ENCODE assay signal across 9 mouse cellular contexts in the genomic region with DNA sequence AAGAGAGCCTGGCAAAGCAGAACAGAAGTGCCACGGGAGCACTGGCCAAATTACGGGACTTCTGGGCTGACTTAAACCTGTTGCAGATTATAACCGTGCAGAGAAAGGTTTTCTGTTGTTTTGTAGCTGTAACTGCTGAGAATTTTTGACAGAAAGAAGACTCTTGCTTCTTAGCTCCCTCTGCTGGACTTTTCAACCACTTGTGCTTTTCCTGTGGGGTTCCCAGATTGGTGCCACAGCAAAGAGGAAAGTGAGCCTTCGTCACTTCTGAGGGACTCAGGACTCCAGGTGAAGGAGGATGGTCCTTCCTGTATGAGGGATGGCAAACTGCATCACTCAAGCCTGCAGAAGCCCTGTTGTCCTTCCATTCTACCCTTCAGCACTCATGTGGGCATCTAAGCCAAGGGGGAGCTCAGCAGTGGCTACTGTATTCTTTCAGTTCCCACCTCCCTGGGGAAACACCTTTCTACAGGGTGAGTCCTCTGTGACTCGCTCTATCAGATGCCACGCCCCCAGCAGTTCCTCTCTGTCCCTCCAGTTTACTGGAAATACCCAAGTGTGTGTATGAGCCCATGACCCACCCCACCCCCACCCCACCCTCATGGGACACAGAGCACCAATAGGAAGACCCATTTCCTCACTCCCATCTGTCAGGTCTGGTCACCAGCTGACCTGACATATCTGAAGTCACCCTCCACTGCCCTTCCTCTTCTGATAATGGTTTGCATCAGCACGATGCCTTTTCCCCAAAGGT. TPM values are rescaled to one million over a fixed set of nuclear protein-coding genes. Genes with fewer than 3 reads are reported as not detected.
DNase-seq lines count a peak whose midpoint lies in the region; ATAC-seq and TF ChIP-seq lines count a peak whose summit lies in the region.
"Had no signal": no experiment of that assay in that cellular context is flagged by ENCODE, and none has a peak within 500 bp of the region (broad histone marks: within the 10 kb centered on the region; RNA-seq: fewer than 3 reads in every experiment).

No protein-coding gene starts in this region.

- in situ Hi-C loops in Patski (cut with MboI; ENCODE audit: low pct_unique_long_range_greater_than_20kb) = loop anchor here (10.0 kb wide), 1 partner anchor 113 kb away; no protein-coding TSS in a partner anchor

- CTCF ChIA-PET in Patski (lab: Charles Lee) = interaction anchor here (1.0 to 1.1 kb wide), 2 partner anchors 33 to 49 kb away, joined by 3 read pairs; no protein-coding TSS in a partner anchor

- ATAC-seq in Patski = no peak
- ATAC-seq in megakaryocyte progenitor cell, adult 5-6 weeks (replicated peaks; ENCODE audit: poor library complexity) = peak; percentile 60

- peak; percentile 46 for TF ChIP-seq CTCF in Patski (IDR thresholded peaks at IDR 0.05)

- intact Hi-C loops in left cerebral cortex, postnatal 36 days (cut with DNase I) = no loop called here

- peak; percentile 35 to 49 for DNase-seq in heart, adult 18-20 months
- DNase-seq in heart, adult 9 months (ENCODE audit: low spot score in 2 of 2) = no peak
- peak; percentile 49 for DNase-seq in 3T3-L1 (ENCODE audit: low read depth, low spot score)
- no peak for DNase-seq in Patski (ENCODE audit: low read depth, low spot score)
- no peak for DNase-seq in adrenal gland, postnatal 25 days
- no peak for DNase-seq in left cerebral cortex, postnatal 36 days (ENCODE audit: low spot score in 2 of 2)
- DNase-seq in ovary, postnatal 36 days (ENCODE audit: low spot score) = no peak

- no peaks in the 10 kb centered on the region for H3K27me3 ChIP-seq in Patski
- H3K27me3 ChIP-seq: hindbrain, embryonic 15.5 days had no signal

- POLR2A ChIA-PET in Patski (lab: Charles Lee) = no interaction called here

RNA-seq across cellular contexts. Expression of gene Arhgap25, which starts 19.2 kb away (rescaled TPM):
- 1 to 10 TPM; 4.5 to 4.7 TPM for total RNA-seq in heart, adult 18-20 months (2021)
- polyA plus RNA-seq in Patski (2021) = 0.03 TPM
- 7.0 and 11.0 TPM in 2 replicates for total RNA-seq in megakaryocyte progenitor cell, adult 5-6 weeks (2015)
- total RNA-seq in megakaryocyte progenitor cell, adult 5-6 weeks (2017) = 23.0 and 30.6 TPM in 2 replicates
- 2.9 and 3.3 TPM in 2 replicates for total RNA-seq in adrenal gland, postnatal 25 days (2021)
- total RNA-seq in left cerebral cortex, postnatal 36 days (2021) = 10 to 100 TPM in 1 of 2 experiments, 1 to 10 TPM in 1; 7.9 to 10.7 TPM

RNA-seq across cellular contexts. Expression of gene Prokr1, which starts 38.3 kb away (rescaled TPM):
- total RNA-seq in heart, adult 18-20 months (2021) = under 1 TPM; 0.46 to 0.69 TPM
- 0.28 TPM for polyA plus RNA-seq in Patski (2021)
- total RNA-seq in megakaryocyte progenitor cell, adult 5-6 weeks (2015) = 0.34 and 0.37 TPM in 2 replicates
- total RNA-seq in megakaryocyte progenitor cell, adult 5-6 weeks (2017) = 0.17 and 0.24 TPM in 2 replicates
- 0.58 and 0.90 TPM in 2 replicates for total RNA-seq in adrenal gland, postnatal 25 days (2021)
- under 1 TPM; 0.09 to 0.17 TPM for total RNA-seq in left cerebral cortex, postnatal 36 days (2021)

Comparison
In these comparisons a context has a peak if more than half of its experiments do, and no peak if none do; other contexts are left out.
1. DNase-seq: peak in heart, adult 18-20 months (2 of 2) and 3T3-L1 (single experiment); none in heart, adult 9 months (0 of 2), Patski (single experiment), adrenal gland, postnatal 25 days (single experiment), left cerebral cortex, postnatal 36 days (0 of 2) and ovary, postnatal 36 days (single experiment).